In genomic region chr2:119594113-119594981, GRCm38 (mm10) we compare ENCODE assay signal across 7 mouse cellular contexts. TPM values are rescaled to one million over a fixed set of nuclear protein-coding genes. Genes with fewer than 3 reads are reported as not detected.
DNase-seq lines count a peak whose midpoint lies in the region; ATAC-seq lines count a peak whose summit lies in the region.

No protein-coding gene starts in this region.

- H3K36me3 ChIP-seq in embryonic facial prominence, embryonic 12.5 days = peaks cover 31% of the 10 kb centered on the region
- H3K36me3 ChIP-seq in limb, embryonic 11.5 days (ENCODE audit: control insufficient read depth, insufficient read depth, low read length) = peaks cover 9% of the 10 kb centered on the region; the same call in 1 of the 2 replicates
- peaks cover 36% of the 10 kb centered on the region for H3K36me3 ChIP-seq in midbrain, embryonic 14.5 days (ENCODE audit: control insufficient read depth, insufficient read depth, low read length)

- H3K9ac ChIP-seq in embryonic facial prominence, embryonic 12.5 days = peak overlapping the region; percentile 84
- H3K9ac ChIP-seq in limb, embryonic 11.5 days (ENCODE audit: low read length) = peak overlapping the region; percentile 94
- H3K9ac ChIP-seq in midbrain, embryonic 14.5 days (replicated peaks; ENCODE audit: low read length) = peak overlapping the region; percentile 82

- peaks cover 6% of the 10 kb centered on the region for H3K4me1 ChIP-seq in embryonic facial prominence, embryonic 12.5 days
- H3K4me1 ChIP-seq in limb, embryonic 11.5 days (ENCODE audit: control insufficient read depth, insufficient read depth, low read length) = no peaks in the 10 kb centered on the region
- H3K4me1 ChIP-seq in midbrain, embryonic 14.5 days (ENCODE audit: control insufficient read depth, insufficient read depth, low read length) = peaks cover 13% of the 10 kb centered on the region

- H3K9me3 ChIP-seq in embryonic facial prominence, embryonic 12.5 days = no peaks in the 10 kb centered on the region
- no peaks in the 10 kb centered on the region for H3K9me3 ChIP-seq in limb, embryonic 11.5 days (ENCODE audit: control insufficient read depth, low read length)
- H3K9me3 ChIP-seq in midbrain, embryonic 14.5 days (ENCODE audit: control insufficient read depth, low read length) = no peaks in the 10 kb centered on the region

- H3K27me3 ChIP-seq in embryonic facial prominence, embryonic 12.5 days = no peaks in the 10 kb centered on the region
- H3K27me3 ChIP-seq in limb, embryonic 11.5 days (ENCODE audit: control insufficient read depth, insufficient read depth, low read length) = no peaks in the 10 kb centered on the region
- H3K27me3 ChIP-seq in midbrain, embryonic 14.5 days (ENCODE audit: control insufficient read depth, insufficient read depth, low read length) = no peaks in the 10 kb centered on the region

- DNase-seq in adrenal gland, postnatal 25 days = peak; percentile 94
- DNase-seq in heart, adult 11 months = peak; percentile 100
- peak; percentile 95 for DNase-seq in kidney, adult 18-20 months
- peak; percentile 98 for DNase-seq in limb, embryonic 11.5 days (ENCODE audit: low spot score)
- peak; percentile 99 for DNase-seq in midbrain, embryonic 14.5 days
- peak; percentile 87 to 94 for DNase-seq in spleen, adult 18-20 months

- under 1% methylated on average over 61 of the region's 61 CpGs for WGBS in embryonic facial prominence, embryonic 12.5 days
- WGBS in limb, embryonic 11.5 days = under 1% methylated on average over 60 of the region's 61 CpGs
- under 1% methylated on average over 61 of the region's 61 CpGs for WGBS in midbrain, embryonic 14.5 days

- H3K4me2 ChIP-seq in embryonic facial prominence, embryonic 12.5 days (replicated peaks) = peak overlapping the region; percentile 53
- peak overlapping the region; percentile 56 for H3K4me2 ChIP-seq in limb, embryonic 11.5 days (ENCODE audit: low read depth, severe bottlenecking)
- H3K4me2 ChIP-seq in midbrain, embryonic 14.5 days (ENCODE audit: low read length) = peak overlapping the region; percentile 76

- H3K27ac ChIP-seq in embryonic facial prominence, embryonic 12.5 days = peak overlapping the region; percentile 88
- H3K27ac ChIP-seq in limb, embryonic 11.5 days (replicated peaks; ENCODE audit: low read depth, low read length) = no peak overlapping the region; the same call in 1 of the 2 replicates
- H3K27ac ChIP-seq in midbrain, embryonic 14.5 days (replicated peaks; ENCODE audit: low read depth, low read length) = peak overlapping the region; percentile 84

- peak; percentile 91 for ATAC-seq in embryonic facial prominence, embryonic 12.5 days (ENCODE audit: insufficient number of reproducible peaks, insufficient read depth, low FRiP score, low TSS enrichment)
- peak; percentile 91 for ATAC-seq in limb, embryonic 11.5 days (ENCODE audit: insufficient number of reproducible peaks, low FRiP score, low TSS enrichment, low read depth)
- peak; percentile 98 for ATAC-seq in midbrain, embryonic 14.5 days (ENCODE audit: low FRiP score, low TSS enrichment)

- H3K4me3 ChIP-seq in embryonic facial prominence, embryonic 12.5 days = peak overlapping the region; percentile 94
- H3K4me3 ChIP-seq in limb, embryonic 11.5 days (ENCODE audit: low read depth, low read length) = peak overlapping the region; percentile 69
- peak overlapping the region; percentile 81 for H3K4me3 ChIP-seq in midbrain, embryonic 14.5 days (replicated peaks; ENCODE audit: low read depth, low read length)

RNA-seq across cellular contexts. Expression of gene Nusap1, which starts 23.8 kb away (rescaled TPM):
- total RNA-seq in adrenal gland, postnatal 25 days (2021) = 6.2 and 6.5 TPM in 2 replicates
- 75.1 and 82.1 TPM in 2 replicates for polyA plus RNA-seq in embryonic facial prominence, embryonic 12.5 days (2016; fragmentation: Nextera tagmentation; extraction: Ambion mirVana)
- polyA plus RNA-seq in limb, embryonic 11.5 days (2014; fragmentation: Nextera tagmentation; extraction: Ambion mirVana) = 90.4 and 94.3 TPM in 2 replicates
- 11.0 and 19.4 TPM in 2 replicates for polyA plus RNA-seq in midbrain, embryonic 14.5 days (2014; fragmentation: Nextera tagmentation; extraction: Ambion mirVana)

RNA-seq across cellular contexts. Expression of gene Oip5, which starts 23.9 kb away (rescaled TPM):
- 3.0 and 4.2 TPM in 2 replicates for total RNA-seq in adrenal gland, postnatal 25 days (2021)
- 27.0 and 27.1 TPM in 2 replicates for polyA plus RNA-seq in embryonic facial prominence, embryonic 12.5 days (2016; fragmentation: Nextera tagmentation; extraction: Ambion mirVana)
- polyA plus RNA-seq in limb, embryonic 11.5 days (2014; fragmentation: Nextera tagmentation; extraction: Ambion mirVana) = 33.0 and 35.6 TPM in 2 replicates
- 4.2 and 6.2 TPM in 2 replicates for polyA plus RNA-seq in midbrain, embryonic 14.5 days (2014; fragmentation: Nextera tagmentation; extraction: Ambion mirVana)

RNA-seq across cellular contexts. Expression of gene Chp1, which starts 46.9 kb away (rescaled TPM):
- total RNA-seq in adrenal gland, postnatal 25 days (2021) = 217 and 293 TPM in 2 replicates
- polyA plus RNA-seq in embryonic facial prominence, embryonic 12.5 days (2016; fragmentation: Nextera tagmentation; extraction: Ambion mirVana) = 64.4 TPM in 2 replicates
- polyA plus RNA-seq in limb, embryonic 11.5 days (2014; fragmentation: Nextera tagmentation; extraction: Ambion mirVana) = 60.7 and 65.5 TPM in 2 replicates
- polyA plus RNA-seq in midbrain, embryonic 14.5 days (2014; fragmentation: Nextera tagmentation; extraction: Ambion mirVana) = 42.8 and 57.4 TPM in 2 replicates

RNA-seq across cellular contexts. Expression of gene Exd1, which starts 46.9 kb away (rescaled TPM):
- total RNA-seq in adrenal gland, postnatal 25 days (2021) = 0.91 and 1.4 TPM in 2 replicates
- polyA plus RNA-seq in embryonic facial prominence, embryonic 12.5 days (2016; fragmentation: Nextera tagmentation; extraction: Ambion mirVana) = 0.32 and 1.3 TPM in 2 replicates
- polyA plus RNA-seq in limb, embryonic 11.5 days (2014; fragmentation: Nextera tagmentation; extraction: Ambion mirVana) = 0.29 and 0.43 TPM in 2 replicates
- polyA plus RNA-seq in midbrain, embryonic 14.5 days (2014; fragmentation: Nextera tagmentation; extraction: Ambion mirVana) = 0.24 and 0.50 TPM in 2 replicates
